Mouse (Mus musculus): ENCODE results near the gene Acbd4. TPM values are rescaled to one million over a fixed set of nuclear protein-coding genes. Genes with fewer than 3 reads are reported as not detected.
A peak's percentile ranks its signal among the peaks of the same experiment; 100 is the strongest.

Gene Acbd4
- polyA plus RNA-seq (2021): 100 TPM

- no peak for TF ChIP-seq CTCF (IDR thresholded peaks at IDR 0.05)
- ChIA-PET POLR2A (interaction anchor here (1.1 to 8.8 kb wide), 3 partner anchors 14 to 57 kb away, joined by 3 to 86 read pairs (median 17); partner anchors contain the start of gene Hexim1), CTCF (interaction anchor here (1.1 to 6.6 kb wide), 9 partner anchors 15 to 224 kb away, joined by 4 to 68 read pairs (median 6); partner anchors contain the start of genes Hexim1 and Hexim2)
- in situ Hi-C loops (cut with MboI; ENCODE audit: low pct_unique_long_range_greater_than_20kb): loop anchor here (10.0 kb wide), 2 partner anchors 53 to 213 kb away; no protein-coding TSS in a partner anchor
- H3K27me3 ChIP-seq: no peaks in the 10 kb centered on the region
- DNase-seq (ENCODE audit: low read depth, low spot score) (no peak), ATAC-seq (peak; percentile 37)
Observed at GRCm38 (mm10) chr11:103101481-103101865, at the start of gene Acbd4, which contains the start of gene Plcd3. Acbd4 (plus strand) TSS chr11:103101682. Plcd3 (minus strand) TSS chr11:103101658.

GRCm38 (mm10) chr11:103052078-103052477 lies 49.4 kb upstream of the Acbd4 start:
- TF ChIP-seq CTCF (IDR thresholded peaks at IDR 0.05): no peak
- no peak for ATAC-seq
- no peak for DNase-seq (ENCODE audit: low read depth, low spot score)
- ChIA-PET POLR2A (no interaction called here), CTCF (interaction anchor here (1.1 to 1.4 kb wide), 3 partner anchors 23 to 152 kb away, joined by 3 to 4 read pairs (median 3); partner anchors contain the start of genes Dcakd and Gfap)
- in situ Hi-C loops (cut with MboI; ENCODE audit: low pct_unique_long_range_greater_than_20kb): loop anchor here (5.0 kb wide), 1 partner anchor 155 kb away; no protein-coding TSS in a partner anchor
- no peaks in the 10 kb centered on the region for H3K27me3 ChIP-seq

GRCm38 (mm10) chr11:103053191-103054076 lies 48.0 kb upstream of the Acbd4 start:
- ATAC-seq: no peak
- no peak for DNase-seq (ENCODE audit: low read depth, low spot score)
- H3K27me3 ChIP-seq: no peaks in the 10 kb centered on the region
- CTCF ChIA-PET: interaction anchor here (1.1 to 3.1 kb wide), 8 partner anchors 9 to 152 kb away, joined by 3 to 7 read pairs (median 4); no protein-coding TSS in a partner anchor
- in situ Hi-C loops (cut with MboI; ENCODE audit: low pct_unique_long_range_greater_than_20kb): loop anchor here (5.0 kb wide), 1 partner anchor 156 kb away; no protein-coding TSS in a partner anchor
- POLR2A ChIA-PET: interaction anchor here (1.1 kb wide), 1 partner anchor 105 kb away, joined by 4 read pairs; no protein-coding TSS in a partner anchor
- TF ChIP-seq CTCF (IDR thresholded peaks at IDR 0.05): no peak

GRCm38 (mm10) chr11:103054798-103055197 lies 46.7 kb upstream of the Acbd4 start:
- DNase-seq (ENCODE audit: low read depth, low spot score): no peak
- CTCF ChIA-PET: interaction anchor here (1.0 to 3.1 kb wide), 9 partner anchors 8 to 158 kb away, joined by 3 to 9 read pairs (median 4); no protein-coding TSS in a partner anchor
- no peak for ATAC-seq
- no peaks in the 10 kb centered on the region for H3K27me3 ChIP-seq
- in situ Hi-C loops (cut with MboI; ENCODE audit: low pct_unique_long_range_greater_than_20kb): loop anchor here (5.0 kb wide), 1 partner anchor 157 kb away; no protein-coding TSS in a partner anchor
- TF ChIP-seq CTCF (IDR thresholded peaks at IDR 0.05): peak; percentile 84
- POLR2A ChIA-PET: interaction anchor here (1.0 to 1.1 kb wide), 2 partner anchors 100 to 104 kb away, joined by 3 to 4 read pairs; no protein-coding TSS in a partner anchor

GRCm38 (mm10) chr11:103056636-103057035 lies 44.8 kb upstream of the Acbd4 start:
- POLR2A ChIA-PET: interaction anchor here (1.5 kb wide), 1 partner anchor 48 kb away, joined by 3 read pairs; no protein-coding TSS in a partner anchor
- in situ Hi-C loops (cut with MboI; ENCODE audit: low pct_unique_long_range_greater_than_20kb): no loop called here
- no peak for ATAC-seq
- no peaks in the 10 kb centered on the region for H3K27me3 ChIP-seq
- no peak for TF ChIP-seq CTCF (IDR thresholded peaks at IDR 0.05)
- CTCF ChIA-PET: no interaction called here
- DNase-seq (ENCODE audit: low read depth, low spot score): no peak

GRCm38 (mm10) chr11:103058499-103059085 lies 42.9 kb upstream of the Acbd4 start:
- no peaks in the 10 kb centered on the region for H3K27me3 ChIP-seq
- DNase-seq (ENCODE audit: low read depth, low spot score): no peak
- CTCF ChIA-PET: interaction anchor here (1.1 kb wide), 1 partner anchor 15 kb away, joined by 3 read pairs; no protein-coding TSS in a partner anchor
- no peak for ATAC-seq
- POLR2A ChIA-PET: no interaction called here
- no peak for TF ChIP-seq CTCF (IDR thresholded peaks at IDR 0.05)
- in situ Hi-C loops (cut with MboI; ENCODE audit: low pct_unique_long_range_greater_than_20kb): no loop called here

- POLR2A ChIA-PET: no interaction called here
- in situ Hi-C loops (cut with MboI; ENCODE audit: low pct_unique_long_range_greater_than_20kb): no loop called here
- H3K27me3 ChIP-seq: no peaks in the 10 kb centered on the region
- CTCF ChIA-PET: no interaction called here
- DNase-seq (ENCODE audit: low read depth, low spot score) (no peak), ATAC-seq (no peak)
- no peak for TF ChIP-seq CTCF (IDR thresholded peaks at IDR 0.05)
Observed at GRCm38 (mm10) chr11:103066191-103067050, 35.1 kb upstream of the Acbd4 start.

- ChIA-PET CTCF (no interaction called here), POLR2A (no interaction called here)
- no peak for TF ChIP-seq CTCF (IDR thresholded peaks at IDR 0.05)
- no peaks in the 10 kb centered on the region for H3K27me3 ChIP-seq
- DNase-seq (ENCODE audit: low read depth, low spot score): no peak
- no peak for ATAC-seq
- in situ Hi-C loops (cut with MboI; ENCODE audit: low pct_unique_long_range_greater_than_20kb): no loop called here
Observed at GRCm38 (mm10) chr11:103067051-103067361, 34.5 kb upstream of the Acbd4 start.

GRCm38 (mm10) chr11:103067457-103068001 lies 34.0 kb upstream of the Acbd4 start:
- TF ChIP-seq CTCF (IDR thresholded peaks at IDR 0.05): no peak
- ChIA-PET POLR2A (interaction anchor here (0.7 to 1.3 kb wide), 2 partner anchors 8 to 12 kb away, joined by 3 to 5 read pairs; no protein-coding TSS in a partner anchor), CTCF (interaction anchor here (1.2 to 1.9 kb wide), 2 partner anchors 14 to 35 kb away, joined by 3 to 5 read pairs; no protein-coding TSS in a partner anchor)
- ATAC-seq: peak; percentile 8
- in situ Hi-C loops (cut with MboI; ENCODE audit: low pct_unique_long_range_greater_than_20kb): no loop called here
- DNase-seq (ENCODE audit: low read depth, low spot score): no peak
- H3K27me3 ChIP-seq: no peaks in the 10 kb centered on the region

Data from Patski (cell line).